Comparison of ENCODE assay signal across 20 mouse cellular contexts in the genomic region with DNA sequence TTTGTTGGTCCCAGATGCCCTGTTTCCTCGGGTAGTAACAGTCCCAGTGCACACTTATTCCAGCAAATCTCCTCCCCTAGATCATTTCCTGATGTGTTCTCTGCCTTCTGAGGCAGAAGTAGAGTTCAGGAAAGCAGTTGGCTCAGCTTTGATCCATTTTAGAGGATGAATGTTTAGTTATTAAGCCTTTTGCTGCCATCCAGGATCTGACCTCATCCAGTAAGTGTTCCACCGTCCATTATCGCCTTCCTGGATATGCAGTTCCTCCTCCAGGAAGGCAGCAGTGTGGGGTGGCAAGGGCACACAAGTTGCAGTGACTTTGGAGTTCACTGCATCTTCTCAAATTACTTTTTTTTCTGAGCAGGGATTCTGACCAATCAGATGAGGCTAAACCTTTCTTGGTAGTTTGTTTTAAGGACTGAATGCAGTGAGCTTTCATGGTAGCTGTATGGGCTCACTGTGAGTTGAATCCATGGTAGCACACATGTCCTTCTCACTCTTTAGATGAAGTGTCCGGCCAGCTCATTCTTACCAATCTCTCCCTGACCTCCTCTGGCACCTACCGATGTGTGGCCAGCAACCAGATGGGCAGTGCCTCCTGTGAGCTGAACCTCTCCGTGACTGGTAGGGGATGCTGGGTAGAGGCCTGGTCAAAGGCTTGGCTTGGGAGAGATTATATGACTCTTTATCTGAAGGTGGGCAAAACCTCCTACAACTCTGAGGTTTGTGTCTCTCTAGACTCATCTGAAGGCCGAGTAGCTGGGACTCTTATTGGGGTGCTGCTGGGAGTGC. TPM values are rescaled to one million over a fixed set of nuclear protein-coding genes. Genes with fewer than 3 reads are reported as not detected.
A peak's percentile ranks its signal among the peaks of the same experiment; 100 is the strongest.
DNase-seq lines count a peak whose midpoint lies in the region; TF ChIP-seq lines count a peak whose summit lies in the region.
"Had no signal": no experiment of that assay in that cellular context is flagged by ENCODE, and none has a peak within 500 bp of the region (broad histone marks: within the 10 kb centered on the region; RNA-seq: fewer than 3 reads in every experiment).

No protein-coding gene starts in this region.

- no peaks in the 10 kb centered on the region for H3K27me3 ChIP-seq in kidney, adult 2 months (replicated peaks; ENCODE audit: control insufficient read depth, insufficient read depth, low read length)
- H3K27me3 ChIP-seq: CH12.LX had no signal

- TF ChIP-seq CTCF in gastrocnemius, adult 2 months (IDR thresholded peaks at IDR 0.05): no peak
- TF ChIP-seq CTCF in kidney, adult 2 months (conservative IDR thresholded peaks at IDR 0.05; ENCODE audit: insufficient read depth, insufficient read length, low read depth, low read length): no peak

- WGBS in kidney, adult 2 months: 66% methylated on average over 7 of the region's 7 CpGs

- DNase-seq in gastrocnemius, adult 2 months: no peak
- DNase-seq in gastrocnemius, adult 8-10 months (ENCODE audit: low spot score in 2 of 2): no peak
- peak; percentile 29 for DNase-seq in kidney, adult 2 months
- DNase-seq in kidney, adult 9 months: no peak
- peak; percentile 6 for DNase-seq in ES-CJ7 (ENCODE audit: low read depth, low spot score)
- DNase-seq in lung, postnatal 10 days: peak; percentile 32
- no peak for DNase-seq in frontal cortex, postnatal 10 days (ENCODE audit: low spot score in 2 of 2)
- DNase-seq in adrenal gland, adult 2 months: no peak
- DNase-seq: adrenal gland, postnatal 36 days; cerebellum, adult 8-10 months; kidney, adult 8-10 months; layer of hippocampus, postnatal 36 days; left cerebral cortex, postnatal 4 days; right cerebral cortex, postnatal 14 days; thymus, adult 18-20 months had no signal

- H3K36me3 ChIP-seq in kidney, adult 2 months (ENCODE audit: control insufficient read depth, insufficient read depth, low read length): no peaks in the 10 kb centered on the region
- H3K36me3 ChIP-seq: hindbrain, embryonic 10.5 days; neural tube, embryonic 13.5 days had no signal

- H3K4me3 ChIP-seq in gastrocnemius, adult 2 months: no peak overlapping the region
- no peak overlapping the region for H3K4me3 ChIP-seq in kidney, adult 2 months (ENCODE audit: insufficient read depth, low read depth, low read length)
- H3K4me3 ChIP-seq: hindbrain, embryonic 10.5 days; neural tube, embryonic 13.5 days had no signal

- peaks cover 8% of the 10 kb centered on the region; the same call in 1 of the 2 replicates for H3K4me1 ChIP-seq in kidney, adult 2 months (ENCODE audit: control insufficient read depth, insufficient read depth, low read length)

- intact Hi-C loops in gastrocnemius, adult 2 months (cut with DNase I): loop anchor here (5.0 kb wide), 1 partner anchor 75 kb away; no protein-coding TSS in a partner anchor

- H3K27ac ChIP-seq in gastrocnemius, adult 2 months: peak overlapping the region; percentile 66
- H3K27ac ChIP-seq in kidney, adult 2 months (ENCODE audit: insufficient read depth, low read depth, low read length): peak overlapping the region; percentile 29; the same call in 1 of the 2 replicates
- H3K27ac ChIP-seq: hindbrain, embryonic 10.5 days; neural tube, embryonic 13.5 days had no signal

- no peak for TF ChIP-seq POLR2A in kidney, adult 2 months (IDR thresholded peaks at IDR 0.05; ENCODE audit: low read depth, low read length)

RNA-seq across cellular contexts. Expression of gene Vsig2, which starts 3.0 kb away (rescaled TPM):
- 1 to 10 TPM; 2.6 to 3.2 TPM for total RNA-seq in gastrocnemius, adult 2 months (2021)
- total RNA-seq in gastrocnemius, adult 8-10 months (2022): 1 to 10 TPM in 1 of 4 experiments, under 1 TPM in 3; 0.70 to 2.1 (median 0.78) TPM
- 7.6 and 9.1 TPM in 2 replicates for polyA plus RNA-seq in kidney, adult 2 months (2012; rRNA removed)
- total RNA-seq in adrenal gland, adult 2 months (2021): 1 to 10 TPM; 1.8 to 3.0 TPM
- 8.8 and 8.9 TPM in 2 replicates for polyA plus RNA-seq in adrenal gland, adult 2 months (2012; rRNA removed)
- total RNA-seq: CH12.LX; monocyte, adult 5-6 weeks had no signal
- polyA plus RNA-seq: midbrain, embryonic 11.5 days had no signal

RNA-seq across cellular contexts. Expression of gene Nrgn, which starts 10.7 kb away (rescaled TPM):
- under 1 TPM; 0.23 to 0.42 TPM for total RNA-seq in gastrocnemius, adult 2 months (2021)
- under 1 TPM; 0.44 to 0.67 (median 0.55) TPM for total RNA-seq in gastrocnemius, adult 8-10 months (2022)
- polyA plus RNA-seq in kidney, adult 2 months (2012; rRNA removed): 4.7 and 7.7 TPM in 2 replicates
- total RNA-seq in adrenal gland, adult 2 months (2021): 1 to 10 TPM; 1.5 to 2.8 TPM
- polyA plus RNA-seq in adrenal gland, adult 2 months (2012; rRNA removed): 1.9 and 3.8 TPM in 2 replicates

RNA-seq across cellular contexts. Expression of gene Siae, which starts 13.5 kb away (rescaled TPM):
- total RNA-seq in gastrocnemius, adult 2 months (2021): 1 to 10 TPM; 4.1 to 4.6 TPM
- total RNA-seq in gastrocnemius, adult 8-10 months (2022): 1 to 10 TPM; 3.5 to 5.0 (median 4.1) TPM
- polyA plus RNA-seq in kidney, adult 2 months (2012; rRNA removed): 17.8 and 18.3 TPM in 2 replicates
- 10 to 100 TPM; 16.5 to 17.7 TPM for total RNA-seq in adrenal gland, adult 2 months (2021)
- 4.5 and 4.9 TPM in 2 replicates for polyA plus RNA-seq in adrenal gland, adult 2 months (2012; rRNA removed)

RNA-seq across cellular contexts. Expression of gene Esam, which starts 14.2 kb away (rescaled TPM):
- 10 to 100 TPM; 20.5 to 29.9 TPM for total RNA-seq in gastrocnemius, adult 2 months (2021)
- 10 to 100 TPM; 11.7 to 19.3 (median 15.3) TPM for total RNA-seq in gastrocnemius, adult 8-10 months (2022)
- polyA plus RNA-seq in kidney, adult 2 months (2012; rRNA removed): 54.9 and 55.5 TPM in 2 replicates
- total RNA-seq in adrenal gland, adult 2 months (2021): 10 to 100 TPM; 23.5 to 42.4 TPM
- polyA plus RNA-seq in adrenal gland, adult 2 months (2012; rRNA removed): 49.2 and 59.1 TPM in 2 replicates
- total RNA-seq: monocyte, adult 5-6 weeks had no signal

RNA-seq across cellular contexts. Expression of gene Msantd2, which starts 52.9 kb away (rescaled TPM):
- total RNA-seq in gastrocnemius, adult 2 months (2021): 1 to 10 TPM; 4.0 to 5.1 TPM
- total RNA-seq in gastrocnemius, adult 8-10 months (2022): 1 to 10 TPM; 2.2 to 3.2 (median 2.3) TPM
- 12.1 and 15.7 TPM in 2 replicates for polyA plus RNA-seq in kidney, adult 2 months (2012; rRNA removed)
- 10 to 100 TPM; 15.3 to 22.7 TPM for total RNA-seq in adrenal gland, adult 2 months (2021)
- polyA plus RNA-seq in adrenal gland, adult 2 months (2012; rRNA removed): 26.0 and 29.9 TPM in 2 replicates

Comparison
In these comparisons a context has a peak if more than half of its experiments do, and no peak if none do; other contexts are left out.
1. DNase-seq: peak in kidney, adult 2 months (single experiment), ES-CJ7 (single experiment) and lung, postnatal 10 days (single experiment); none in gastrocnemius, adult 2 months (single experiment), gastrocnemius, adult 8-10 months (0 of 2), kidney, adult 9 months (single experiment), frontal cortex, postnatal 10 days (0 of 2) and adrenal gland, adult 2 months (single experiment).